Mouse (Mus musculus) cerebellum, adult 8-10 months (tissue): Measurements from ENCODE around the gene Ubr2.

ENCODE experiments used
- DNase-seq: peaks from one replicate; pipeline ENCODE4 v3.0.0; 2022

Gene Ubr2

GRCm38 (mm10) chr17:46920855-46921254 is 89.5 kb downstream of the Ubr2 start:
- DNase-seq = no peak

GRCm38 (mm10) chr17:46918951-46919350 is 91.4 kb downstream of the Ubr2 start:
- DNase-seq = no peak

GRCm38 (mm10) chr17:46915129-46915528 is 95.2 kb downstream of the Ubr2 start:
- DNase-seq = no peak

- no peak for DNase-seq
These were observed 98.0 kb downstream of the Ubr2 start for GRCm38 (mm10) chr17:46912331-46912730.

GRCm38 (mm10) chr17:46910186-46910585 is 100.2 kb downstream of the Ubr2 start, which contains the start of gene Prph2:
Gene Prph2, plus strand, starts transcription at chr17:46910459.
- no peak for DNase-seq

GRCm38 (mm10) chr17:46903876-46904490 is 106.4 kb downstream of the Ubr2 start:
- DNase-seq = peak; percentile 84

- DNase-seq = no peak
These were observed 109.4 kb downstream of the Ubr2 start for GRCm38 (mm10) chr17:46900941-46901340.

GRCm38 (mm10) chr17:46897221-46897950 is 113.0 kb downstream of the Ubr2 start:
- DNase-seq = no peak

- DNase-seq = no peak
These were observed 114.9 kb downstream of the Ubr2 start for GRCm38 (mm10) chr17:46895426-46895825.

- DNase-seq = peak; percentile 64
These were observed 119.3 kb downstream of the Ubr2 start for GRCm38 (mm10) chr17:46890843-46891594.

- DNase-seq = peak; percentile 94
These were observed 120.1 kb downstream of the Ubr2 start, which contains the start of gene Tbcc for GRCm38 (mm10) chr17:46890116-46890815. Gene Tbcc, plus strand, starts transcription at chr17:46890684.

- peak; percentile 86 for DNase-seq
These were observed 120.8 kb downstream of the Ubr2 start for GRCm38 (mm10) chr17:46889450-46890084.

GRCm38 (mm10) chr17:46888511-46889212 is 121.7 kb downstream of the Ubr2 start:
- DNase-seq = peak; percentile 56

GRCm38 (mm10) chr17:46885910-46886643 is 124.3 kb downstream of the Ubr2 start:
- no peak for DNase-seq

GRCm38 (mm10) chr17:46885218-46885909 is 125.0 kb downstream of the Ubr2 start:
- DNase-seq = no peak

- no peak for DNase-seq
These were observed 125.6 kb downstream of the Ubr2 start for GRCm38 (mm10) chr17:46884766-46885165.

GRCm38 (mm10) chr17:46883107-46883506 is 127.2 kb downstream of the Ubr2 start:
- DNase-seq = no peak

GRCm38 (mm10) chr17:46881728-46882127 is 128.6 kb downstream of the Ubr2 start:
- DNase-seq = no peak

- no peak for DNase-seq
These were observed 130.0 kb downstream of the Ubr2 start for GRCm38 (mm10) chr17:46880322-46880721.

GRCm38 (mm10) chr17:46879841-46880311 is 130.5 kb downstream of the Ubr2 start:
- DNase-seq = no peak
